Mouse (Mus musculus): ENCODE data around the gene Heatr1.

GRCm38 (mm10) chr13:12369930-12370329 lies 24.9 kb upstream of the Heatr1 start:
- TF ChIP-seq CTCF (IDR thresholded peaks at IDR 0.05; ENCODE audit: borderline replicate concordance, insufficient read depth, low read length) (no peak), POLR2A (IDR thresholded peaks at IDR 0.05; ENCODE audit: low read depth, low read length) (no peak)

All from embryonic fibroblast, embryonic 13.5 days (primary cell).